Mouse (Mus musculus) testis, adult 2 months (tissue): ENCODE data around the gene Zmiz2.

Experiments
- CTCF ChIP-seq: fragments of 200-500 bp; IDR thresholded peaks from 2 replicates; pipeline ENCODE4 v1.5.1; 2012; ENCODE audit warnings: low read depth, mild to moderate bottlenecking, inconsistent platforms, low read length, moderate library complexity; ENCODE audit not compliant: control insufficient read depth, insufficient read depth, insufficient replicate concordance
- POLR2A ChIP-seq: fragments of 200-500 bp; IDR thresholded peaks from 2 replicates; pipeline ENCODE4 v1.6.1; 2012; ENCODE audit warnings: low read depth, mild to moderate bottlenecking, inconsistent platforms, low read length, moderate library complexity; ENCODE audit not compliant: control insufficient read depth

DNA sequence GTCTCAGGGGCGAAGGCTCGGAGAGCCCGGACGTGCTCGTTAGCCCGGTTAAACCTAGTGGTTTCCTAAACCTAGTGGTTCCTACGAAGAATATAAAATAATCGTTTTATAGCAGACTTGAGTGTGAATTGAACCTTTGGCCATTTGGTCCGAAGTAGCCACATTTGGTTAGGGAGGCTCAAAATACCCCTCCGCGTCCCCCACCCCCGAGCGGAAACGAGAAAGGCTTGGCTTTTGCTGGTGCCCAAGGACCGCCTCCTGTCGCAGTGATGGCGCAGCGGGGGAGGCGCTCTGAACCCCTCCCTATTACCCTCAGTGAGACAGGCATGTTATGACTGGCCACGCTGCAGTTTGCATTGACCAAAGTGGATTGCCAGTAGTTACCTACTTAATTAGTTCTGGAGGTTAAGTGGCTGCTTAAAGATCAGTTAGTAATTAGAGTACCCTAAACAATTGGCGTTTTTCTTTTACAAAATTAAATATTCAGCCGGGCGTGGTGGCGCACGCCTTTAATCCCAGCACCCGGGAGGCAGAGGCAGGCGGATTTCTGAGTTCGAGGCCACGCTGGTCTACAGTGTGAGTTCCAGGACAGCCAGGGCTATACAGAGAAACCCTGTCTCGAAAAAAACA, 27.6 kb downstream of the Zmiz2 start:
- TF ChIP-seq POLR2A (no peak), CTCF (no peak)
